Mouse (Mus musculus) intestine, embryonic 15.5 days (tissue): ENCODE measurements at regions not wholly inside any gene's neighbourhood (a gene's known extent, or its start where the extent isn't known, plus 50 kb on each side); places are given as distances from the start of the nearest gene placed in this dataset.

ENCODE experiments used
- ATAC-seq: fragments of 200-750 bp; cut with Nextera tagmentation; 2 replicates; pipeline ENCODE4 v1.8.0; 2017; ENCODE audit warnings: moderate TSS enrichment, moderate library complexity
- H3K27ac ChIP-seq: fragments of 300-500 bp; sonication (generic); 2 replicates; pipeline ENCODE4 v1.5.1; 2015; ENCODE audit warnings: mild to moderate bottlenecking, inconsistent platforms
- H3K27me3 ChIP-seq: fragments of 300-500 bp; sonication (generic); replicated peaks from 2 replicates; pipeline ENCODE4 v1.6.1; 2015; ENCODE audit warnings: inconsistent platforms
- H3K36me3 ChIP-seq: fragments of 300-500 bp; sonication (generic); 2 replicates; pipeline ENCODE4 v1.6.1; 2015; ENCODE audit warnings: inconsistent platforms
- H3K4me1 ChIP-seq: fragments of 300-500 bp; sonication (generic); replicated peaks from 2 replicates; pipeline ENCODE4 v1.6.1; 2015; ENCODE audit warnings: inconsistent platforms
- H3K4me2 ChIP-seq: fragments of 300-500 bp; sonication (generic); replicated peaks from 2 replicates; pipeline ENCODE4 v1.6.1; 2015; ENCODE audit warnings: mild to moderate bottlenecking, inconsistent platforms
- H3K4me3 ChIP-seq: fragments of 300-500 bp; sonication (generic); replicated peaks from 2 replicates; pipeline ENCODE4 v1.5.1; 2015; ENCODE audit warnings: inconsistent platforms
- H3K9ac ChIP-seq: fragments of 300-500 bp; sonication (generic); 2 replicates; pipeline ENCODE4 v1.6.1; 2015; ENCODE audit warnings: inconsistent platforms
- H3K9me3 ChIP-seq: fragments of 300-500 bp; sonication (generic); 2 replicates; pipeline ENCODE4 v1.6.1; 2016; ENCODE audit warnings: inconsistent platforms
- WGBS: fragments of 180-500 bp; shearing (Covaris S2); methylation state at CpG from one replicate; pipeline ENCODE4 v1.1.7; 2015; 5-methylcytosine and 5-hydroxymethylcytosine counted together

DNA sequence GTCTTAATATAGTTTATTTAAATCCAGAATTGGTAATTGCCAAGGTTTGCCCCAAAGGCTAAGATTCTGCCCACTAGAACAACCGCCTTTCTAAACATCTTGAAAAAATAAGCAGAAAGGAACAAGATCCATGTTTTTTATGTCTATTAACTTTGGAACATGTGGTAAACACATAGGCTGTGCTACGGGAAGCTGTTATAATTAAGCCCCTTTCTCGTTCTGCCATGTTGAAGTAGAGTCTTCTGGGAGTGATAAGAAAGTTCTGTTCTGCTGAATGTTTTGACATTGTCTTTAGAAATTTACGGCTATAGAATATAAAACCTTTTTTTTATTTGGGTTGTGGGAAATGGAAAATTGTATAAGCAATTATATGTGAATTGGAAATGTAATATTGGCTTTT, 397.9 kb downstream of the Cdh11 start:
- Histone ChIP-seq H3K4me1 (no peaks in the 10 kb centered on the region), H3K36me3 (no peaks in the 10 kb centered on the region), H3K4me2 (no peak overlapping the region), H3K4me3 (no peak overlapping the region), H3K9ac (no peak overlapping the region), H3K9me3 (no peaks in the 10 kb centered on the region), H3K27me3 (no peaks in the 10 kb centered on the region), H3K27ac (no peak overlapping the region)
- no peak for ATAC-seq
- 67% methylated on average over 4 of the region's 4 CpGs for WGBS

DNA sequence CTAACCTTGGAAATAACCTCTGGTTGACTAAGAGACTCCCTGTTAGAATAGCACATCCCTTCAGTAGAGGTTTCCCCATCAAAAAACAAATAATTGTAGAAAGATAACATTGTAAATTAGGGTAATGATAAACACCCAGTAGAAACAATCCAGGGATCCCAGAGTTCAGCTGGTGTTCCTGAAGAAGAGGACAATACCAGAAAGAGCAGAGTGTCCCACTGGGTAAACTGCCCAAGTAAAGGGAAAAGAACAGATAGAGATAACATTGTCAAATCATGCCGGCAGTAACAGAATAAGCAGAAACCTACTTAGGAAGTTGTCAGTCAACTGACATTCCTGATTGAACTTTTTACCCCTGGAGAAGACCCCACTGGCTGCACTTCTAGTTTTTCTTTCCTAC, 440.1 kb downstream of the Cdh11 start:
- H3K4me1 ChIP-seq: no peaks in the 10 kb centered on the region
- ATAC-seq: no peak
- WGBS: 50% methylated on average over 1 of the region's 1 CpGs
- H3K27ac ChIP-seq: no peak overlapping the region
- H3K9ac ChIP-seq: no peak overlapping the region
- H3K4me2 ChIP-seq: no peak overlapping the region
- H3K4me3 ChIP-seq: no peak overlapping the region
- no peaks in the 10 kb centered on the region for H3K36me3 ChIP-seq
- no peaks in the 10 kb centered on the region for H3K27me3 ChIP-seq
- H3K9me3 ChIP-seq: no peaks in the 10 kb centered on the region

GRCm38 (mm10) chr8:102332511-102332910, 452.9 kb downstream of the Cdh11 start:
- no peak overlapping the region for H3K4me3 ChIP-seq
- no peak overlapping the region for H3K9ac ChIP-seq
- ATAC-seq: no peak
- no peaks in the 10 kb centered on the region for H3K27me3 ChIP-seq
- H3K27ac ChIP-seq: no peak overlapping the region
- WGBS: 68% methylated on average over 5 of the region's 5 CpGs
- H3K36me3 ChIP-seq: no peaks in the 10 kb centered on the region
- H3K4me2 ChIP-seq: no peak overlapping the region
- H3K9me3 ChIP-seq: no peaks in the 10 kb centered on the region
- H3K4me1 ChIP-seq: no peaks in the 10 kb centered on the region

DNA sequence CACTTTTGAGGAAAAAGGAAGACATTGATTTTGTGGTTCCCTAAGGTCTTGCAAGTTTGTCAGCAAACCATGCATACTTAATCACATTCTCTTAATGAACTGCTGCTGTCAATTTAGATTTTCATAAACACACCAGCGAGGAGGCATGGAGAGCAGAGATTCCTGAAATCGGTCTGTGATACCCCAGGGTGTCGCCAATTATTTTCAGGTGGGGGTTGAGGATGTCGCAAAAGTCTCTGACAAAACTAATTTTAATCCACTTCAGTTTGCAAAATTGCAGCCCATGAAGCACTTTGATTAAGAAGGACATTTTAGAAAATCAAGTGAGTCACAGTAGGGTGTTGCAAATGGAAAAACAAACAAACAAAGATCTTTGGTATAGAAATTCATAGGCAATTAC, 454.3 kb downstream of the Cdh11 start:
- no peaks in the 10 kb centered on the region for H3K9me3 ChIP-seq
- ATAC-seq: no peak
- H3K27me3 ChIP-seq: no peaks in the 10 kb centered on the region
- no peak overlapping the region for H3K4me2 ChIP-seq
- no peak overlapping the region for H3K27ac ChIP-seq
- no peaks in the 10 kb centered on the region for H3K36me3 ChIP-seq
- no peak overlapping the region for H3K9ac ChIP-seq
- no peak overlapping the region for H3K4me3 ChIP-seq
- H3K4me1 ChIP-seq: no peaks in the 10 kb centered on the region
- 85% methylated on average over 4 of the region's 4 CpGs for WGBS

- Histone ChIP-seq H3K9me3 (no peaks in the 10 kb centered on the region), H3K4me1 (no peaks in the 10 kb centered on the region), H3K27ac (no peak overlapping the region), H3K4me2 (no peak overlapping the region), H3K27me3 (no peaks in the 10 kb centered on the region), H3K9ac (no peak overlapping the region), H3K36me3 (no peaks in the 10 kb centered on the region), H3K4me3 (no peak overlapping the region)
- WGBS: 83% methylated on average over 1 of the region's 1 CpGs
- ATAC-seq: no peak
These were observed 455.5 kb downstream of the Cdh11 start for GRCm38 (mm10) chr8:102329955-102330354.
